Mouse (Mus musculus) heart, embryonic 11.5 days (tissue): ENCODE measurements around the gene Bahcc1. TPM values are rescaled to one million over a fixed set of nuclear protein-coding genes. Genes with fewer than 3 reads are reported as not detected.

ENCODE experiments used
- ATAC-seq: fragments of 200-750 bp; cut with Nextera tagmentation; replicated peaks from 2 replicates; pipeline ENCODE4 v1.8.0; 2017; ENCODE audit warnings: moderate library complexity; ENCODE audit not compliant: insufficient number of reproducible peaks, low FRiP score, low TSS enrichment
- H3K27ac ChIP-seq: fragments of 300-500 bp; sonication (generic); 2 replicates; pipeline ENCODE4 v1.5.1; 2014; ENCODE audit warnings: mild to moderate bottlenecking, low read depth, low read length
- H3K27me3 ChIP-seq: fragments of 300-500 bp; sonication (generic); 2 replicates; pipeline ENCODE4 v1.6.1; 2014; ENCODE audit warnings: mild to moderate bottlenecking, low read length, mixed read lengths; ENCODE audit not compliant: control insufficient read depth, insufficient read depth
- H3K36me3 ChIP-seq: fragments of 300-500 bp; sonication (generic); 2 replicates; pipeline ENCODE4 v1.6.1; 2014; ENCODE audit warnings: mild to moderate bottlenecking, low read length, moderate library complexity, mixed read lengths; ENCODE audit not compliant: control insufficient read depth, insufficient read depth
- H3K4me1 ChIP-seq: fragments of 300-500 bp; sonication (generic); 2 replicates; pipeline ENCODE4 v1.6.1; 2014; ENCODE audit warnings: low read length; ENCODE audit not compliant: control insufficient read depth, insufficient read depth
- H3K4me2 ChIP-seq: fragments of 300-500 bp; sonication (generic); 2 replicates; pipeline ENCODE4 v1.6.1; 2014; ENCODE audit warnings: mild to moderate bottlenecking, moderate library complexity
- H3K4me3 ChIP-seq: fragments of 300-500 bp; sonication (generic); 2 replicates; pipeline ENCODE4 v1.5.1; 2014; ENCODE audit warnings: low read depth, low read length
- H3K9ac ChIP-seq: fragments of 300-500 bp; sonication (generic); 2 replicates; pipeline ENCODE4 v1.6.1; 2014; ENCODE audit warnings: mild to moderate bottlenecking, low read depth, low read length, moderate library complexity
- H3K9me3 ChIP-seq: fragments of 300-500 bp; sonication (generic); replicated peaks from 2 replicates; pipeline ENCODE4 v1.6.1; 2016; ENCODE audit warnings: low read length; ENCODE audit not compliant: control insufficient read depth
- WGBS: fragments of 180-500 bp; shearing (Covaris S2); extraction: QIAGEN DNeasy Blood & Tissue Kit; methylation state at CpG from one replicate; pipeline ENCODE4 v1.1.7; 2014; ENCODE audit not compliant: insufficient replicate concordance; 5-methylcytosine and 5-hydroxymethylcytosine counted together
- polyA plus RNA-seq: library from polyadenylated mRNA; unstranded; fragments of >200 nt; fragmentation: Nextera tagmentation; extraction: Ambion mirVana; gene quantifications from 2 replicates; pipeline ENCODE4 v1.2.1, GENCODE M21; 2014

Bahcc1 gene
- polyA plus RNA-seq, 1 experiment from 2014 or later: 9.1 TPM

DNA sequence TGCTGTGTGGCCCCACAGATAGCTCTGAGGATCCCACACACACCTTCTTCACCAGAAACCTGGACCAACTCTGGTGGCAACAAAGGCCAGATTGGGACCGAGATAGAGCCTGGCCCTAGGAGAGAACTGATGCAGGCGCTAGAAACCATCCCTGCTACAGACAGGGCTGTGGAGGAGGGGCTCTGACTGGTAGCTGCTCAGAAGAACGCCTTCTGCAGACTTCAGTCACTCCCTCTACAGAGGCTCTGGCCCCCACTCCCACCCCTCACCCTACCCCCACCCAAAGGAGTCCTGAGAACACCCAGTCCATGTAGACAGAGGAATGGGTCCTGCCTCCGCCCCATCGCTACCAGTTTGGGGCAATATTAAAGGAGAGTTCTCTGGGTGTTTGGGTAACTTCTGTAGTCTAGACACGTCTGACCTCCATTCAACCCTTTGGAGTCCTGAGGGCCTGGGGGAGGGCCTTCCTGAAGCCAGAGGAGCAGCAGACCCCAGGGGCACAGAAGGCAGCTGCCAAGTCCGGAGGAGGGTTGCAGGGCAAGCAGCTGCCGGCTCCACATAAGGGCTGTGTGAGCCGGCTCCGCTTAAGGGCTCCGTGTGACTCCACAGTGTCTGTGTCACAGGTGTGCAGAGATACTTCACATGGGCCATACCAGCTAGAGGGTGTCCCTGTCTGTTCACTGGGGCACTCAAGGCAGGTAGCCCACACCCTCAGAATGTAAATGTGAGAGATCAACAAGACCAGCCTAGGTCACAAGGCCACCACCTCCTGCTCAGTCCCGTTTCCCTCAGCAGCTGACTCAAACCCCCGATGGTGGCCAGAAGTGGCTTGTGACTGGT, 63.8 kb downstream of the Bahcc1 start:
- H3K4me2 ChIP-seq: no peak overlapping the region; the same call in 1 of the 2 replicates
- ATAC-seq: no peak
- H3K4me3 ChIP-seq: no peak overlapping the region
- H3K9ac ChIP-seq: 0 out of 2 replicates have a peak overlapping the region, but pooled peaks have one; percentile 52
- peaks cover 48% of the 10 kb centered on the region for H3K4me1 ChIP-seq
- H3K9me3 ChIP-seq: no peaks in the 10 kb centered on the region
- H3K27ac ChIP-seq: no peak overlapping the region
- H3K36me3 ChIP-seq: no peaks in the 10 kb centered on the region
- H3K27me3 ChIP-seq: no peaks in the 10 kb centered on the region
- 44% methylated on average over 13 of the region's 13 CpGs for WGBS

GRCm38 (mm10) chr11:120297767-120298166, 65.0 kb downstream of the Bahcc1 start:
- no peak overlapping the region for H3K9ac ChIP-seq
- ATAC-seq: no peak
- WGBS: 71% methylated on average over 7 of the region's 7 CpGs
- H3K27ac ChIP-seq: no peak overlapping the region
- no peaks in the 10 kb centered on the region for H3K9me3 ChIP-seq
- H3K4me2 ChIP-seq: no peak overlapping the region
- no peak overlapping the region for H3K4me3 ChIP-seq
- peaks cover 46% of the 10 kb centered on the region for H3K4me1 ChIP-seq
- H3K36me3 ChIP-seq: no peaks in the 10 kb centered on the region
- H3K27me3 ChIP-seq: no peaks in the 10 kb centered on the region

- WGBS: 85% methylated on average over 4 of the region's 4 CpGs
- no peak overlapping the region for H3K27ac ChIP-seq
- H3K4me1 ChIP-seq: peaks cover 42% of the 10 kb centered on the region
- H3K36me3 ChIP-seq: no peaks in the 10 kb centered on the region
- H3K27me3 ChIP-seq: no peaks in the 10 kb centered on the region
- ATAC-seq: no peak
- H3K4me3 ChIP-seq: no peak overlapping the region
- no peak overlapping the region for H3K9ac ChIP-seq
- no peak overlapping the region for H3K4me2 ChIP-seq
- no peaks in the 10 kb centered on the region for H3K9me3 ChIP-seq
Measured at GRCm38 (mm10) chr11:120298441-120299141, 65.8 kb downstream of the Bahcc1 start.

DNA sequence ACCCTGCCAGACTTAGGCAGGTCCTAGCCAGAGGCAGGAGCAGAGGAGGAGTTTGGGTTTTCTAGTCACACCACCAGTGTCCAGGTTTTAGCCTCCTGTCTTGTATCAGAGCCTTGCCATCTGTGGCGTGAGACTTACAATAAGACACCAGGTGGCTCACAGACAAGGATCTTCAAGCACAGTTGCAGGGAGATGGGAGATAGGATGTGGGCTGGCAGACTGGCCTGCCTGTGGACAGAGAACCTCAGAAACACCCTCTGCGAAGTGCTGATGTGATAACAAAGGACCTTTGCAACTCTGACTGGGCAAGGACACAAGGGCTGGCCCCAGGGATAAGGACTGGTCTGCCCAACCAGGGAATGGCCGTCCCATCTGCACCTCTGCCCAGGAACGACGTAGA, 66.7 kb downstream of the Bahcc1 start:
- no peak overlapping the region for H3K9ac ChIP-seq
- no peaks in the 10 kb centered on the region for H3K9me3 ChIP-seq
- ATAC-seq: no peak
- no peak overlapping the region for H3K4me3 ChIP-seq
- no peaks in the 10 kb centered on the region for H3K27me3 ChIP-seq
- peak overlapping the region; percentile 30; the same call in 1 of the 2 replicates for H3K27ac ChIP-seq
- H3K4me2 ChIP-seq: 0 out of 2 replicates have a peak overlapping the region, but pooled peaks have one; percentile 21
- H3K36me3 ChIP-seq: no peaks in the 10 kb centered on the region
- H3K4me1 ChIP-seq: peaks cover 40% of the 10 kb centered on the region
- 23% methylated on average over 5 of the region's 5 CpGs for WGBS

- Histone ChIP-seq H3K36me3 (no peaks in the 10 kb centered on the region), H3K27ac (peak overlapping the region; percentile 57; the same call in 1 of the 2 replicates), H3K4me1 (peaks cover 45% of the 10 kb centered on the region), H3K4me3 (no peak overlapping the region), H3K27me3 (no peaks in the 10 kb centered on the region), H3K4me2 (peak overlapping the region; percentile 90), H3K9ac (peak overlapping the region; percentile 56; the same call in 1 of the 2 replicates), H3K9me3 (no peaks in the 10 kb centered on the region)
- ATAC-seq: no peak
- 77% methylated on average over 9 of the region's 9 CpGs for WGBS
Measured at GRCm38 (mm10) chr11:120303119-120303518, 70.4 kb downstream of the Bahcc1 start.

- Histone ChIP-seq H3K36me3 (no peaks in the 10 kb centered on the region), H3K9ac (peak overlapping the region; percentile 84), H3K27ac (peak overlapping the region; percentile 88), H3K4me2 (peak overlapping the region; percentile 90), H3K4me1 (peaks cover 45% of the 10 kb centered on the region), H3K4me3 (no peak overlapping the region), H3K27me3 (no peaks in the 10 kb centered on the region), H3K9me3 (no peaks in the 10 kb centered on the region)
- 73% methylated on average over 21 of the region's 21 CpGs for WGBS
- peak; percentile 57 for ATAC-seq
Measured at GRCm38 (mm10) chr11:120303559-120304349, 71.0 kb downstream of the Bahcc1 start.

- peaks cover 43% of the 10 kb centered on the region for H3K4me1 ChIP-seq
- 34% methylated on average over 5 of the region's 5 CpGs for WGBS
- H3K36me3 ChIP-seq: no peaks in the 10 kb centered on the region
- H3K27ac ChIP-seq: peak overlapping the region; percentile 88
- H3K27me3 ChIP-seq: no peaks in the 10 kb centered on the region
- H3K4me2 ChIP-seq: peak overlapping the region; percentile 90
- H3K9ac ChIP-seq: peak overlapping the region; percentile 84; the same call in 1 of the 2 replicates
- ATAC-seq: no peak
- no peaks in the 10 kb centered on the region for H3K9me3 ChIP-seq
- H3K4me3 ChIP-seq: peak overlapping the region; percentile 59; the same call in 1 of the 2 replicates
Measured at GRCm38 (mm10) chr11:120304350-120304694, 71.6 kb downstream of the Bahcc1 start.

DNA sequence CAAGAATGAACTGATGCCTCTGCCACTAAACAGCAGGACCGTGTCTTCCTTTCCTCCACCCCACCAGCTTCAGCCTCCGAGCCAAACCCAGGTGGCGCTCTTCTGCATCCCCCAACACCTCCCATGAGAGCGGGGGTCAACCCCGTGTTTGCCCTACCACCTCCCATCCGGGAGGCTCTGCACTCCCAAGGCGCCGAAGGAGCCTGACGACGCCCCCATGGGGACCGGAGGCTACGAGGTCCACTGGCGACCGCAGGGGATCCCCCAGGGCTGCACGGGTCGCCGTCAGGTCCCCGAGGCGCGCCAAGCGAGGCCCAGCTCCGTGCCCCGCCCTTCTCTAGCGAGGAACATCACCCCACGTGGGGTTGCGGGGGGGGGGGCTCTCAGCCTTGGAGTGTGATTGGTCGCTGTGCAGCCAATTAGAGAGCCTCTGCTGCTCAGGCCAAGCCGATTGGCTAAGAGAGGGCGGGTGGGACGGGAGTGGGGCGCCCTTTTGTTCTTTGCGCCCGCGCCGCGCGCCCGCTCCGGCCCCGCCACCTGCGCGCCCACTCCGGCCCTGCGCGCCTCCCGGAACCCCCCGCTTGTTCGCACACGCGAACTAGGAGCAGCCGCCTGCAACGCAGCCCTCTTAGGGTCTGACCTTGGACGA, 72.3 kb downstream of the Bahcc1 start:
- H3K36me3 ChIP-seq: no peaks in the 10 kb centered on the region
- under 1% methylated on average over 52 of the region's 53 CpGs for WGBS
- H3K4me3 ChIP-seq: peak overlapping the region; percentile 59
- H3K27me3 ChIP-seq: no peaks in the 10 kb centered on the region
- peak overlapping the region; percentile 90 for H3K4me2 ChIP-seq
- peak overlapping the region; percentile 84 for H3K9ac ChIP-seq
- H3K4me1 ChIP-seq: peaks cover 36% of the 10 kb centered on the region
- peak overlapping the region; percentile 88 for H3K27ac ChIP-seq
- ATAC-seq: peak; percentile 92
- no peaks in the 10 kb centered on the region for H3K9me3 ChIP-seq
